Mouse (Mus musculus): ENCODE data around the gene Nadk. TPM values are rescaled to one million over a fixed set of nuclear protein-coding genes. Genes with fewer than 3 reads are reported as not detected.
"Not testable (repeated sequence)": the region's sequence is repeated elsewhere in the genome, so short reads cannot be mapped to it uniquely, and the experiment has no call there.

The Nadk gene
- polyA plus RNA-seq, 1 experiment from 2014 or later = 76.8 TPM

- H3K27me3 ChIP-seq (ENCODE audit: insufficient read depth, low read length) = no peaks in the 10 kb centered on the region
- H3K9ac ChIP-seq (ENCODE audit: low read depth, low read length) = no peak overlapping the region
- DNase-seq (ENCODE audit: low spot score) (no peak), ATAC-seq (replicated peaks; ENCODE audit: low FRiP score, low read depth) (no peak)
- no peak overlapping the region for H3K4me2 ChIP-seq (ENCODE audit: low read length)
- H3K27ac ChIP-seq = no peak overlapping the region
- no peak for TF ChIP-seq CTCF (IDR thresholded peaks at IDR 0.05; ENCODE audit: low read depth)
- 74% methylated on average over 7 of the region's 7 CpGs for WGBS
- peaks cover 21% of the 10 kb centered on the region for H3K4me1 ChIP-seq (replicated peaks; ENCODE audit: insufficient read depth, low read length)
- no peaks in the 10 kb centered on the region for H3K36me3 ChIP-seq (ENCODE audit: insufficient read depth, low read length)
- H3K9me3 ChIP-seq (replicated peaks; ENCODE audit: low read length) = no peaks in the 10 kb centered on the region
- no peak overlapping the region for H3K4me3 ChIP-seq (replicated peaks; ENCODE audit: low read depth, low read length)
Observed at GRCm38 (mm10) chr4:155568632-155569370, 6.6 kb downstream of the Nadk start.

GRCm38 (mm10) chr4:155569818-155570217 is 7.6 kb downstream of the Nadk start:
- no peak overlapping the region for H3K4me3 ChIP-seq (replicated peaks; ENCODE audit: low read depth, low read length)
- ATAC-seq (replicated peaks; ENCODE audit: low FRiP score, low read depth) (no peak), DNase-seq (ENCODE audit: low spot score) (no peak)
- no peaks in the 10 kb centered on the region for H3K9me3 ChIP-seq (replicated peaks; ENCODE audit: low read length)
- H3K36me3 ChIP-seq (ENCODE audit: insufficient read depth, low read length) = no peaks in the 10 kb centered on the region
- no peak overlapping the region for H3K27ac ChIP-seq
- 89% methylated on average over 6 of the region's 6 CpGs for WGBS
- no peak for TF ChIP-seq CTCF (IDR thresholded peaks at IDR 0.05; ENCODE audit: low read depth)
- no peak overlapping the region for H3K9ac ChIP-seq (ENCODE audit: low read depth, low read length)
- no peak overlapping the region for H3K4me2 ChIP-seq (ENCODE audit: low read length)
- H3K4me1 ChIP-seq (replicated peaks; ENCODE audit: insufficient read depth, low read length) = peaks cover 15% of the 10 kb centered on the region
- no peaks in the 10 kb centered on the region for H3K27me3 ChIP-seq (ENCODE audit: insufficient read depth, low read length)

GRCm38 (mm10) chr4:155570315-155570714 is 8.1 kb downstream of the Nadk start:
- H3K4me1 ChIP-seq (replicated peaks; ENCODE audit: insufficient read depth, low read length); DNase-seq (ENCODE audit: low spot score); ATAC-seq (replicated peaks; ENCODE audit: low FRiP score, low read depth); H3K4me2 ChIP-seq (ENCODE audit: low read length); H3K27me3 ChIP-seq (ENCODE audit: insufficient read depth, low read length); H3K9ac ChIP-seq (ENCODE audit: low read depth, low read length); H3K4me3 ChIP-seq (replicated peaks; ENCODE audit: low read depth, low read length); H3K36me3 ChIP-seq (ENCODE audit: insufficient read depth, low read length); H3K9me3 ChIP-seq (replicated peaks; ENCODE audit: low read length); H3K27ac ChIP-seq: not testable (repeated sequence)
- 90% methylated on average over 11 of the region's 11 CpGs for WGBS

DNA sequence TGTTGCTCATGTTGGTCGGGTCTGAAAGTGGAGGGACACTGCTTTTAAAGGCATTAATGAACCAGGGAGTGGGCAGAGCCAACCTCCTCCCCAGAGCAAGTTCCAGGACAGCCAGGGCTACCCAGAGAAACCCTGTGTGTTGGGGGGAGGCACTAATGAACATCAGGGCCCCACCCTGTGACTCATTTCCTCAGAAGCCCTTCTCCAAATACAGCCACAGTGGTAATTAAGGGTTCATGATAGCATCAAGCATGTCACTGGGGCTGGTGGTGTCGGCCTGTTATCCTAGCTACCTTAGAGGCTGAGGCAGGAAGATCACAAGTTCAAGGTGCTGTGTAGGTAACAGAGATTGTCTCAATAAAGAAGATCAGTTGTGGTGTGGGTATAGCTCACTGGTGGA is 9.3 kb downstream of the Nadk start:
- no peak for DNase-seq (ENCODE audit: low spot score)

GRCm38 (mm10) chr4:155573155-155573554 is 11.0 kb downstream of the Nadk start:
- no peaks in the 10 kb centered on the region for H3K27me3 ChIP-seq (ENCODE audit: insufficient read depth, low read length)
- no peak overlapping the region for H3K9ac ChIP-seq (ENCODE audit: low read depth, low read length)
- H3K4me2 ChIP-seq (ENCODE audit: low read length) = no peak overlapping the region
- H3K4me3 ChIP-seq (replicated peaks; ENCODE audit: low read depth, low read length) = no peak overlapping the region
- H3K36me3 ChIP-seq (ENCODE audit: insufficient read depth, low read length) = peaks cover 4% of the 10 kb centered on the region; the same call in 1 of the 2 replicates
- WGBS = 77% methylated on average over 2 of the region's 2 CpGs
- H3K4me1 ChIP-seq (replicated peaks; ENCODE audit: insufficient read depth, low read length) = no peaks in the 10 kb centered on the region
- no peak for TF ChIP-seq CTCF (IDR thresholded peaks at IDR 0.05; ENCODE audit: low read depth)
- DNase-seq (ENCODE audit: low spot score) = no peak
- no peaks in the 10 kb centered on the region for H3K9me3 ChIP-seq (replicated peaks; ENCODE audit: low read length)
- no peak for ATAC-seq (replicated peaks; ENCODE audit: low FRiP score, low read depth)
- H3K27ac ChIP-seq = no peak overlapping the region

More for the DNA sequence above, 9.3 kb downstream of the Nadk start:
- ATAC-seq (replicated peaks; ENCODE audit: low FRiP score, low read depth) = no peak
- H3K4me2 ChIP-seq (ENCODE audit: low read length) = no peak overlapping the region
- H3K4me3 ChIP-seq (replicated peaks; ENCODE audit: low read depth, low read length) = no peak overlapping the region
- H3K9ac ChIP-seq (ENCODE audit: low read depth, low read length) = no peak overlapping the region
- H3K27ac ChIP-seq = no peak overlapping the region
- no peaks in the 10 kb centered on the region for H3K9me3 ChIP-seq (replicated peaks; ENCODE audit: low read length)
- 64% methylated on average over 2 of the region's 2 CpGs for WGBS
- H3K27me3 ChIP-seq (ENCODE audit: insufficient read depth, low read length) = no peaks in the 10 kb centered on the region
- no peak for TF ChIP-seq CTCF (IDR thresholded peaks at IDR 0.05; ENCODE audit: low read depth)
- H3K4me1 ChIP-seq (replicated peaks; ENCODE audit: insufficient read depth, low read length) = peaks cover under 1% of the 10 kb centered on the region; the same call in 1 of the 2 replicates
- no peaks in the 10 kb centered on the region for H3K36me3 ChIP-seq (ENCODE audit: insufficient read depth, low read length)

DNA sequence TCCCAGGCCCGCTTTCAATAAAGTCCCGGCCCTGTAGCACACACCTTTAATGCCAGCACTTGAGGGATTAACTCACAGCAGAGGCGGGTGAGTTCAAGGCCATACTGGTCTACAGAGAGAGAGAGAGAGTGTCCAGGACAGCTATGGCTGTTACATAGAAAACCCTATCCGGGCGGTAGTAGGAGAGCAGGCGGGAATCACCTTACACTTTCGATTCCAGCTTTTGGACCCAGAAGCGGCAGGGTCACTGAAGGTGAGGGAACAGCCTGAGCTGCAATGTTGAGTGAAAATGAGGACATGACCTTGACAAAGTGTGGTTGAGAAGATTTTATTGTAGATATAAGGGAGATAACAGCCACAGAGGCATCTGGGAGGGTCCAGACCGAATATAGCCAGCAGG is 11.7 kb downstream of the Nadk start:
- Histone ChIP-seq H3K9ac (ENCODE audit: low read depth, low read length) (no peak overlapping the region), H3K4me2 (ENCODE audit: low read length) (no peak overlapping the region), H3K9me3 (replicated peaks; ENCODE audit: low read length) (no peaks in the 10 kb centered on the region), H3K4me3 (replicated peaks; ENCODE audit: low read depth, low read length) (no peak overlapping the region), H3K27ac (no peak overlapping the region), H3K36me3 (ENCODE audit: insufficient read depth, low read length) (peaks cover 5% of the 10 kb centered on the region), H3K27me3 (ENCODE audit: insufficient read depth, low read length) (no peaks in the 10 kb centered on the region), H3K4me1 (replicated peaks; ENCODE audit: insufficient read depth, low read length) (no peaks in the 10 kb centered on the region)
- ATAC-seq (replicated peaks; ENCODE audit: low FRiP score, low read depth) = no peak
- no peak for TF ChIP-seq CTCF (IDR thresholded peaks at IDR 0.05; ENCODE audit: low read depth)
- 91% methylated on average over 9 of the region's 9 CpGs for WGBS
- no peak for DNase-seq (ENCODE audit: low spot score)

DNA sequence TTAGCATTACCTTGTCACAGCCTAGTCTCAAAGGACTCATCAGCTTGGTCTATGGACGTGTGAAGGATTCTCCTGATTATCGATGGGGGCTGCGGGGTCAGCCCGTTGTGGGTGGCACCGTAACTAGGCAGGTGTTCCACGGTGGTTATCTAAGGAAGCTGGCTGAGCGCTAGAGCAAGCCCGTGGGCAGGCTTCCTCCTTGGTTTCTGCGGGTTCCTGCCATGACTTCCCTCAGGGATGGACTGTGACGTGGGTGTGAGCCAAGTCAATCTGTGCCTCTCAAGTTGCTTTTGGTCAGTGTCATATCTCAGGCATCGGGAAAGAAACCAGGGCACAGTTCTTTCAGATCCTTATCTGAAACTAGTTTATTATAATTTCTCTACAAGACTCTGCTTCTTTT is 12.8 kb downstream of the Nadk start:
- no peak for TF ChIP-seq CTCF (IDR thresholded peaks at IDR 0.05; ENCODE audit: low read depth)
- DNase-seq (ENCODE audit: low spot score) (no peak), ATAC-seq (replicated peaks; ENCODE audit: low FRiP score, low read depth) (no peak)
- no peaks in the 10 kb centered on the region for H3K27me3 ChIP-seq (ENCODE audit: insufficient read depth, low read length)
- peaks cover 11% of the 10 kb centered on the region for H3K36me3 ChIP-seq (ENCODE audit: insufficient read depth, low read length)
- H3K9ac ChIP-seq (ENCODE audit: low read depth, low read length) = no peak overlapping the region
- 83% methylated on average over 11 of the region's 11 CpGs for WGBS
- no peaks in the 10 kb centered on the region for H3K4me1 ChIP-seq (replicated peaks; ENCODE audit: insufficient read depth, low read length)
- H3K9me3 ChIP-seq (replicated peaks; ENCODE audit: low read length) = no peaks in the 10 kb centered on the region
- no peak overlapping the region for H3K4me3 ChIP-seq (replicated peaks; ENCODE audit: low read depth, low read length)
- no peak overlapping the region for H3K4me2 ChIP-seq (ENCODE audit: low read length)
- H3K27ac ChIP-seq = no peak overlapping the region
